Mouse (Mus musculus) liver, postnatal 0 days (tissue): ENCODE data around the gene Mthfs.
"Not testable (repeated sequence)": the region's sequence is repeated elsewhere in the genome, so short reads cannot be mapped to it uniquely, and the experiment has no call there.

Source experiments
- CTCF ChIP-seq: sonication (generic); IDR thresholded peaks from 2 replicates; pipeline ENCODE4 v1.5.1; 2016; ENCODE audit warnings: antibody characterized with exemption, low read depth
- EP300 ChIP-seq: IDR thresholded peaks from 2 replicates; pipeline ENCODE4 v1.6.1; 2016; ENCODE audit warnings: antibody characterized with exemption, low read depth, mild to moderate bottlenecking

DNA sequence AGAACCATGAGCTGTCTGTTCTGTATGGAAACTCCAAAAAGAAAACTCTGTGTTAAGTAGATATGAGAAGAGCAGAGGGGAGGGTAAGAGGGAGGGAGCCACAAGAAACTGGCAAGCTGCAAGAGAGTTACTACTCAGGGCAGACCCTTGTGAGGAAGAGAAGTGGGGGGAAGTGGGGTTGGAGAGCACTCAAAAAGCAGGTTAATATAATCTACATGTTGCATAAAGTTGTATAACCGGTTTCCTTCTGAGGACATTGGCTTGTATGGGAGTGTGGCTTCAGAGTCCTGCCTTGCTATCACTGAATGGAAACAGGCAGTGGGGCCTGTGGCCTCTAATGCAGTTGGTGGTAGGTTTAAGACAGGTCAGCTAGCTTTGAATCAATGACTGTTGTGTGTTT is 13.0 kb upstream of the Mthfs start:
- not testable (repeated sequence) for TF ChIP-seq EP300, CTCF
